Mouse (Mus musculus) right cerebral cortex, postnatal 36 days (tissue): ENCODE measurements around the gene Atp2c2.

Experiments
- DNase-seq, 2 experiments: peaks; one replicate each; pipeline ENCODE4 v3.0.0; 2022; ENCODE audit warnings: low spot score in 2 of 2, mixed read lengths in 1 of 2

The Atp2c2 gene

DNA sequence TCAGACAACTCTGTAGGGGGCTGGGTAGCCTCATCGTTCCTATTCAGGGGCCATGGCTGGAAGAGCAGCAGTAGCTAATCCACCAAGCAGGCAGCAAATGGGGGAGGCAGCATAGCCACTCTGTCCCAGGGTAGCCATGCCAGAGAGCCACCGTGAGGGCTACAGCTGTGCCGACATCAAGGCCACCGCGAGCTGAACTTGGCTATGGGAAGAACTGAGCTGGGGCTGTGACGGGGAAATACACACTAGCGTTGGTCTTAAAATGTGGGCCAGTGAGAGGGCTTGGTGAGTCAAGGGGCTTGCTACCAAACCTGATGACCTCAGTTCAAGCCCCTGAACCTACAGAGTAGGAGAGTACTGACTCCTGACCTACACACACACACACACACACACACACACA, 84.9 kb downstream of the Atp2c2 start:
- DNase-seq, result no peak

DNA sequence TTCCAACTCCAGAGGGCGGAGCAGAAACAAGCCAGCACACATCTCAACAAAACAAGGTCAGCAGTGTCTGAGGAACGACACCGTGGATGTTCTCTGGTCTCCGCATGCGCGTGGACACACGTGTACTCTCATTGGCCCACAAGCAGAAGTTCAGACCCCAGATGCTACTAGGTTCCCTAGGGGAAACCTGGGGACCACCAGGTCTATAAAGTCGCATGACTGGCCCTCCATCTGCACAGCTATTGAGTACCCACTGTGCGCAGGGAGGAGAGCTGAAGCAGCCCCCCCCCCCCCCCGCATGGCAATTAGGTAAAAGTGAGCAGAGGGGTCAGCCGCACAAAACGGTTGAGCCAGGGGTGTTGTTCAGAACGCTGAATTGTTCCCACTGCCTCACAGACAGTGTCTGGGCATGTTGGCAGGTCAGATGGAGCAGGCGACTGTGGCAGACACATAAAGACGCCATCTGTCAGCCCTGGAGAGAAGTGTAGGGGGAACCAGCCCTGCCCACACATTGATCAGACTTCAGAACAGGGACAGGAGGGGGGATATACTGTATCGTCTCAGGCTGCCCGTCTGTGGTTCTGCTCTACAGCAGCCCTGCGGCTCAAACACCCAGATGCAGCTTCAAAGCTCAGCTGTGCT, 86.1 kb downstream of the Atp2c2 start:
- DNase-seq, result no peak

DNA sequence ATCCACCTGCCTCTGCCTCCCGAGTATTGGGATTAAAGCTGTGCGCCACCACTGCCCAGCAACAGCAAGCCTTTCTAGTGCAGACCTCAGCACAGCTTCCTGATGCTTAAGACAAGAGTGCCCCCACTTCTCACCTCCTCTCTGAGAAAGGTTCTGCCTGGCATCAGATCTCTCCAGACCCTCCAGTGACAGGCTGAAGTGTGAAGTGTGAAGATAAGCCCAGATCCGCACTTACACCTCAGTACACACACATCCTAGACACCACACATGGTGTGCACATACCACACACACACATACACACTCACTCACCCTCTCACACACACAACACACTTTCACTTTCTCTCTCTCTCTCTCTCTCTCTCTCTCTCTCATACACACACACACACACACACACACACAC, 87.1 kb downstream of the Atp2c2 start:
- DNase-seq, result no peak

DNA sequence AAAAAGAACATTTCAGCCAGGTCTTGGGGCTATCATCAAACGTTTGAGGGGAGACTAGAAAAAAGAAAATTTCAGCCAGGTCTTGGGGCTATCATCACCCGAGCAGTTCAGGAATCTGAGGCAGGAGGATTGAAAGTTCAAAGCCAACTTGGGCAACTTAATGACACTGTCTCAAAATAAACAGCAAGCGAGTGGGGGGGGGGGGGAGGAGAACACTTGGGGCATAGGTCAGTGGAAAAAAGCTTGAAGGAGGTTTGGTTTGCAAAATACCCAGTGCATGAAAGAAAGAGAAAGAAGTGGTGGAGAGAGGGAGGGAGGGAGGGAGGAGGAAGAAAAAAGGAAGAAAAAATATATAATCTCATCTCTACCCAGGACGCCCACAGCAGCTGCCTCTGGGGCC, 87.5 kb downstream of the Atp2c2 start:
- no peak for DNase-seq

DNA sequence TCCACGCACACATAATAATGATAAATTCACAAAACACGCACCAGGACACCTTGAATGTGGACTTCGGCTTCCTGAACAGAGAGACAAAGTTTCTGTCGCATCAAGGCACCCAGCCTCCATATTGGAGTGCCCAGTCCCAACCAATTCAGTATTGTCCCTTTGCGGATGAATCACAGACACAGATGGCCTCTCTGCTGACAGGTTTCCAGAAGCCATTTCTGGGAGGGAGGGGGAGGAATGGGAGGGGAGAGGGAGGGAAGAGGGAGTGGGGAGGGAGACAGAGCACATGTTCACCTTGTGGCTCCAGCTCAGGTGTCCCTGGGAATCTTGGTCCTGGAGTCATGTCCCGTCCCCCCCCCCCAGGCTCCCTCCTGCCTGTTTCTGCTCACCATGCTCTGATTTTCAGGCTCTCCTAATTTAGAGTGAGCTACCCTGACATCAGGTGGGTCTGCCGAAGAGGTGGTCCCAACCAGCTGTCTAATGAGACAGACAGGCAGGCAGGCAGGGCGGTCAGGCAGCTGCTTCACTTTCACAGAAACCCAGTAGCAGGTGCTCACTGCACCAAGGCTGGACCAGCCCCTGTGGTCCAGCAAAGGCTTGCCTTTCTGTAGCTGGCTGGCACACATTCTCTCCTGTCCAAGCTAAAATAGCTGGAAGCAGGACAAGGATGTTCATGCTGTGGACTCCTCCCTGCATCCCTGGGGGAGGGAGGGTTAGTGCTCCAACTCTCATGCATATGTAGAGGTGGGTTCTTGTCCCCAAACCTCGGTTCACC, 89.0 kb downstream of the Atp2c2 start:
- no peak for DNase-seq

DNA sequence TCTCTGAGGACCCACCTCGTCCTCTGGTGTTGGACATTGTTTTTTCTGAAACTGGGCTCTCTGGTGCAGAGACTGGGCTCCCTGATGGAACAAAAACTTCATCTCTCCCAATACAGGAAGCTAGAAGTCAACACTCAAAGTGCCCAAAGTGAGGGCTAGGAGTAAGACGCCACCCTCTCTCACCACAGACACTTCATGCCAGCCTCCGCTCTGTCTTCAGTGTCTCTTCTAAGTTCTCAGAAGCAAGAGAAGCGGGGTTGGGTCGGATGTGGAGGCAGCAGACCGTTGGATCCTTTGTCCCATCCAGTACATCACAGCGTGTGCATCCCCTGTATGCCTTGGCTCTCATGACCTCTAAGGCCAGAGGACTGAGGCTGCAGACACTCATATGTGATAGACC, 89.8 kb downstream of the Atp2c2 start:
- no peak for DNase-seq

DNA sequence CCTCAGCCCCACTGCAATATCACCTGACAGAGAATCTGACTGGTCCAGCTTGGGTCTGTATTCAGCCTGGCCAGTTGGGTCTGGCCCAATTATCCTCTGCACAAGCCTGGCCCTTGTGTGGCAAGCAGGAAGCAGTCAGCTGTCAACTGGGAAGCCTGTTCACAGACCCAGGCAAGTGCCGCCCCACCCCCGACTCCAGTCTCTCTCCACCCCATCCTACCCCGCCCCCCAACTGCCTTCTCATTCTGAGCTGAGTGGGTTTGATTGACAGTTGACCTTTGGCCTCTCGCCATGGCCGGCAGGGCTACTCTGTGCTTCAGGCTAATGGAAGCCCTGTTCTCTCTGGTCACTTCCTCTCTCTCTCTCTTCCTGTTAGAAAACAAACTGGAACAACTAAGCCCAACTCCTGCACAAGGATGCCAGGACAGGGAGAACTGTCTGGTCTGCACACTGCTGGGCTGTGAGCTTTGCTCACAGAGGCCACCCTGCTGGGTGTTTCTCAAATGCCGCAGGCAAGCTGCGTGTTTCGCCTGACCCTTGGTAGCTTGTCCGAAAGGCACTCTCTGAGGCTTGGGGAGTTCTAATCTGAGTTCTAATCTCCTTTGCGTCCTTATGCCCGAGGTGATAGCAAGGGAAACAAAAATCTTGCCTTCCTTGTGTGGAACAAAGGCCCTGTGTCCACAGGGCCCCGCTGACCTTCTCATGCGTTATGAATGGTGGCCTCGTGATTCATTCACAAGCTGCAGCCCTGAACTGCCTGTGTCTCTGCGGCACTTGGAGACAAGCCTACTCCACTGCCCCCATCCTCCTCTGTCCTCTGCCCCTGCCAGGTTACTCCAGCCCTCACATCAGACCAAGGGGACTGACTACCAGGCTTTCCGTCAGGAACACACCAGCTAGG, 92.2 kb downstream of the Atp2c2 start:
- DNase-seq, result no peak

DNA sequence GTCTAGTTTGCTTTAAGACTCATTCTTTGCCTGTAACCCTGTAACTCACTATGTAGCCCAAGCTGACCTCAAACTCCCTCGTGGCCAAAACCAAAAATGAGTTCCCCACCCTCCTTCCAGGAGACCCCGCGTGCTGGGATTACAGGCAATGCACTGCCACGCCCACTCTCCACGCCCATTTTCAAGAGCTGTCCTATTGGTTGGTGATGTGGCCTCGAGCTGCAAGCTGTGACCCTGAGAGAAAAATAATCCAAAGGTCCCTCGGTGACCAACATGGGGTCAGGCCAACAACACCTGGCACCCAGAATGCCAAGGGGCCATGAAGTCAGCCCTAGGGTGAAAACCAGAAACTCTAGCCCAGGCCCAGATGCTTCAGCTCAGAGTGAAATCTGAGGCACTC, 94.9 kb downstream of the Atp2c2 start:
- DNase-seq, result no peak

DNA sequence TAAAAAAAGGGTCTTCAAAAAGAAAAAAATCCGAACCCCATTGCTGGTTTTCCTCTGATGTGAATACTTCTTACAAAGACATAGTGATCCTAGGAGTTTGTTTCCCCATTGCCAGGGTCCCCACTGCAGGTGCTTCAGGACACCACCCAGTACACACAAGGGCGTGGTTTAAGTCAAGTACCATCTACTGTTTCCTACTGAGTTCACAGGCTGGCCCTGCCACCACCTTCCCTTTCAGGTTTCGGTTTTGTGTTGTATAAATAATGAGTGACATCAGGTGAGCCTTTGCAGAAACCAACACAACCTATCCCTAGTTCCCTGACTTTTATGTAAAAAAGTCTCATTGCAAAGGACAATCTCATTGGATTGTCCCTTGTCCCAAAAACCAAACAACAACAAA, 95.8 kb downstream of the Atp2c2 start:
- DNase-seq, result no peak

DNA sequence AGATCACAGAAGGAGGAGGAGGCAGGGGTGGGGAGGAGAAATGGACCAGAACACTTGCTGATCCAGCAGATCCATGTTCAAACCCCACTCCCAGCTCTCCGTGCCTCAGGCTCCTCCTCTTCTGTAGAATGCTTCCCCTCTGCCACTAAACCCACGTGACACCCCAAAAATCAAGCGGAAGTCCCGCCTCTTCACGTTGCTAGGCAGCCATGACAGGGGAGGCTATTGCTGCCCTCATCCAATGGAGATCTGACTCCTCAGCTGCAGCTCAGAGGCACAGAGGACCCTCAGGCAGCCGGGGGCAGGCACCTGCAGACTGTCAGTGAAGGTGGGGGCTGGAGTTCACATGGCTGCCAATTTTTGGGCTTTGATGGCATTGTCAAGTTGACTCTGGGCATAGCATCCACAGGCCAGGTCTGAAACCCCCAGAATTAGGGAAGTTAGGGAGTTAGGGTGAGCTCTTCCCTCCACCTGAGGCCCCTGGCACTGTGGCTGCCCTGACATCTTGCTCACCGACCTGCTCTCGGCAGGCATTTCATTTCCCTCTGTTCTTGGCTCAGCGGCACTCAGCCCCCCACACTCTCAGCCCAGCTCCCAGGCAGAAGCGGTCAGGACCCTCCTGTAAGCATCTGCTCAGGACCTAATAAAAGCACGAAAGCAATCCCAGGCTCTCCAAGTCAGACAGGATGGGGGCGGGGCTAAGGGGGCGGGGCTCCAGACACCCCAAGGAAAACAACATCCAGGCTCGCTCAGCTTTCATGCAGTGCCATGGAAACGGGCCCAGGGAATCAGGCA, 98.6 kb downstream of the Atp2c2 start:
- DNase-seq, result peak; percentile 67 to 73

DNA sequence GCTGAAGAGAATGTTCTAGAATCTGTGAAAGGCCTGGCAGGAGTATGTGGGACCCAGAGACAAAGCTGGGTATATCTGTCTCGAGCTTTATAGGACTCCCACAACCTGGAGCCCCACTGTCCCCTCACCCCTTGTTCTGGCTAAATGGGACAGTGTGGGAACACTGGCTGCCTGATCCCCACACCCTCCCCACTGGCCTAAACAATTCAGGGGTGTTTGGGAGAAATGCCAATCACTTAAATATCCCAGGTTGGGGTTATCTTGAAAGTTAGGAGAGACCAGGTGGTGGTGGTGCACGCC, 99.1 kb downstream of the Atp2c2 start:
- no peak for DNase-seq

DNA sequence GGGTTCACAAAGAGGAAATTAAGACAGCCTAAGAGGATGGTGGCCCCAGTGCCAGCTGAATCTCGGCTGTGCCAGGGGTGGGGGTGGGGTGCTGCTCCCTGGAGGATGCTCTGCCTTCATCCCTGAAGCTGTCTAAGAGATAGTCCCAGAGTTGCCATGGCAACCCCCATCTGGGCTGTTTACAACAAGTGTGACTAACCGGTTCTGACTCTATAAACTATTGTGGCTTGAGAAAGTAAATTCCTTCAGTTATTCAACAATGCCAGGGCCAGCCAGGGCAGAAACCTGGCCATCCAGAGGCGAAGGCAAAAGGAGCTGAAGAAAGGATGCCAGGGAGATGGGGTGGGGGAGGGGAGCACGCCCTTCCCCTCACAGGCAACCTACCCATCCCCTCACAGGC, 101.4 kb downstream of the Atp2c2 start:
- peak; percentile 62 to 73 for DNase-seq

DNA sequence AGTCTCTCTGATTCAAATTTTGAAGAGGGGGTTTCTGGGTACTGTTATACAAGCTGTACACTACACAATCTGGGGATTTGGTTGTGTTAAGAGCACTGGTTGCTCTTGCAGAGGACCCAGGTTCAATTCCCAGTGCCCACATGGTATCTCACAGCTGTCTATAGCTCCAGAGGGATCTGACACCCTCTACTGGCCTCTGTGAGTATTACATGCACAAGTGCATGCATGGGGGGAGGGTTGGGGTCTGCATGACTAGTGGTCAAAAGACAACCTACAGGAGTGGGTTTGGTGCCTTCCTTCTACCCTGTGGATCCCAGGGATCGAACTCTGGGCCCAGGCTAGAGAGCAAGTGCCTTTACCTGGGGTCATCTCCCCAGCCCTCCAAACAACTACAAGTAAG, 102.8 kb downstream of the Atp2c2 start:
- DNase-seq, result no peak

DNA sequence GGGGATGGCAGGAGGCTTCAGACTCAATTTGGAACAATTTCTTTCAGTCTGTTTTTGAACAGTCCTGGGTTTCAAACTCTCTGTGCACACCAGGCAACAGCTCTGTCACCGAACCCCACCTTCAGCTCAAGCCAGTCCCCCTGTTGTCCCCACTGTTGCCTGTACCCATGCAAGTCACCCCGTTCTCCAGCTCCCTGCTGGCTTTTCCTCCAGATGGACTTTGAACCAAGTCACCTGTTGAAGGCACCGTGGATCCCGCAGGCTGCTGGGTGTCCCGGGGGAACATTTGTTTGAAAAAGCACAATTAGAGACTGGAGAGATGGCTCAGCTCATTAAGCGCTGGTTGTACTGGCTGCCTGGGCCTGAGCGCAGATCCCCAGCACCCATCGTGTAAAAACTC, 105.5 kb downstream of the Atp2c2 start:
- no peak for DNase-seq

DNA sequence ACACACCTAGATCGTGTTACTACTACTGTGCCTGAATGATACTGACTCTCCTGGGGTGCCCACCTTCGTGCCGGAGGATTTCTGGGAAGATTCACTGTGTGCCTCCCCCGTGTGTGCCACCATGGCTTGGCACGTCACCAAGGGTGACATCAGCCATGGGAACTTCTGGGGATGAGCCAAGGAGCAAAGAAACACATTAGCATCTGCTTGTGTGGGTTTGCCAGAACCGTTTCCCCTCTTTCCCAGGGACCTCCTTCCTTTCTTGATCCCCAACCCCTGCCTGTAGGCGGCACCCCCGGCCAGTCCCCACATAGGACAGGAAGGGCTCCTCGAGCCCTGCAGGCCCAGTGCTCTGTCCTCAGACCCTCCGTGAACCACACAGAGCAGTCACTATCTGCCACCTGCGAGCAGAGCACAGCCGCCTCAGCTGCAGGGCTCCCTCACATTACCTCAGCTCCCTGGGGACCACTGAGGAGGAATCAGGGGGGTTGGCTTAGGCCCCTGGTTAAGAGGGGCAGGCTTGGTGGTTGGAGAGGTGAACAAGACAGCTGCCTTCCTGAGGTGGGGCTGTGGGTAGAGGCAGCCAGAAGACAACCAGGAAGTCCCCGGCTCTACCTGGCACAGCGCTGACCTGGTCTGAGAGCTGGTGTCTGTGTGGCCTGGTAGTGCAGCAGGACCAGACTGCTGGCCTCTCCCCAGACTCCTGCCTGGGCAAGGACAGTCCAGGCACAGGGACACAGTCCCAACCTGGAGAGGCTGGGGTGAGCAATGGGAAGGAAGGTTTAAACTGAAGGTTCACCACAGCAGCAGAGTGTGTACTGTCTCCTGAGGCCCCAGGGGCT, 106.8 kb downstream of the Atp2c2 start:
- DNase-seq, result peak in 1 of 2 experiments; percentile 56
